17 mouse cellular contexts compared by ENCODE assay signal in genomic region chr2:26637316-26637932, GRCm38 (mm10). TPM values are rescaled to one million over a fixed set of nuclear protein-coding genes. Genes with fewer than 3 reads are reported as not detected.
A peak's percentile ranks its signal among the peaks of the same experiment; 100 is the strongest.
DNase-seq lines count a peak whose midpoint lies in the region; ATAC-seq and TF ChIP-seq lines count a peak whose summit lies in the region.
"Had no signal": no experiment of that assay in that cellular context is flagged by ENCODE, and none has a peak within 500 bp of the region (broad histone marks: within the 10 kb centered on the region; RNA-seq: fewer than 3 reads in every experiment).

No protein-coding gene starts in this region.

- TF ChIP-seq CTCF in liver, postnatal 0 days (IDR thresholded peaks at IDR 0.05; ENCODE audit: low read depth) = no peak

- H3K27ac ChIP-seq in heart, embryonic 12.5 days (ENCODE audit: poor library complexity, severe bottlenecking) = no peak overlapping the region
- H3K27ac ChIP-seq in midbrain, embryonic 13.5 days = peak overlapping the region; percentile 14; the same call in 1 of the 2 replicates
- H3K27ac ChIP-seq in midbrain, embryonic 11.5 days (ENCODE audit: low read depth, low read length) = no peak overlapping the region
- H3K27ac ChIP-seq in forebrain, embryonic 13.5 days = no peak overlapping the region
- no peak overlapping the region for H3K27ac ChIP-seq in liver, postnatal 0 days (ENCODE audit: low read depth)
- H3K27ac ChIP-seq: kidney, postnatal 0 days; macrophage; stomach, embryonic 15.5 days had no signal

- no peak overlapping the region for H3K4me3 ChIP-seq in heart, embryonic 12.5 days
- no peak overlapping the region; the same call in 1 of the 2 replicates for H3K4me3 ChIP-seq in midbrain, embryonic 13.5 days (replicated peaks)
- H3K4me3 ChIP-seq in midbrain, embryonic 11.5 days (ENCODE audit: low read depth, low read length) = no peak overlapping the region
- no peak overlapping the region for H3K4me3 ChIP-seq in forebrain, embryonic 13.5 days
- no peak overlapping the region for H3K4me3 ChIP-seq in liver, postnatal 0 days (ENCODE audit: low read depth, low read length)

- no peak for TF ChIP-seq EP300 in liver, postnatal 0 days (IDR thresholded peaks at IDR 0.05; ENCODE audit: low read depth)

- ATAC-seq in heart, embryonic 12.5 days (ENCODE audit: insufficient number of reproducible peaks, low FRiP score) = no peak
- ATAC-seq in midbrain, embryonic 13.5 days = no peak
- no peak for ATAC-seq in midbrain, embryonic 11.5 days (ENCODE audit: low FRiP score)
- ATAC-seq in forebrain, embryonic 13.5 days = no peak
- ATAC-seq in liver, postnatal 0 days = no peak

- peak overlapping the region; percentile 8; the same call in 1 of the 2 replicates for H3K9ac ChIP-seq in heart, embryonic 12.5 days
- peak overlapping the region; percentile 88; the same call in 1 of the 2 replicates for H3K9ac ChIP-seq in midbrain, embryonic 13.5 days (replicated peaks)
- H3K9ac ChIP-seq in midbrain, embryonic 11.5 days (ENCODE audit: low read length) = no peak overlapping the region
- peak overlapping the region; percentile 94; the same call in 1 of the 2 replicates for H3K9ac ChIP-seq in forebrain, embryonic 13.5 days
- H3K9ac ChIP-seq in liver, postnatal 0 days (replicated peaks) = 0 out of 2 replicates have a peak overlapping the region, but pooled peaks have one; percentile 3

- no peaks in the 10 kb centered on the region for H3K27me3 ChIP-seq in heart, embryonic 12.5 days (replicated peaks)
- H3K27me3 ChIP-seq in midbrain, embryonic 13.5 days = no peaks in the 10 kb centered on the region
- no peaks in the 10 kb centered on the region for H3K27me3 ChIP-seq in midbrain, embryonic 11.5 days (ENCODE audit: control insufficient read depth, insufficient read depth, low read length)
- no peaks in the 10 kb centered on the region for H3K27me3 ChIP-seq in forebrain, embryonic 13.5 days
- H3K27me3 ChIP-seq in liver, postnatal 0 days (ENCODE audit: insufficient read depth, low read length) = no peaks in the 10 kb centered on the region
- H3K27me3 ChIP-seq: stomach, embryonic 15.5 days had no signal

- intact Hi-C loops in heart, postnatal 14 days (cut with DNase I) = no loop called here

- no peaks in the 10 kb centered on the region for H3K9me3 ChIP-seq in heart, embryonic 12.5 days (replicated peaks)
- H3K9me3 ChIP-seq in midbrain, embryonic 13.5 days = no peaks in the 10 kb centered on the region
- no peaks in the 10 kb centered on the region for H3K9me3 ChIP-seq in midbrain, embryonic 11.5 days (ENCODE audit: control insufficient read depth, low read length)
- H3K9me3 ChIP-seq in forebrain, embryonic 13.5 days (replicated peaks) = no peaks in the 10 kb centered on the region
- no peaks in the 10 kb centered on the region for H3K9me3 ChIP-seq in liver, postnatal 0 days (ENCODE audit: low read length)
- H3K9me3 ChIP-seq: stomach, embryonic 15.5 days had no signal

- DNase-seq in heart, postnatal 14 days = no peak
- no peak for DNase-seq in midbrain, embryonic 11.5 days (ENCODE audit: low spot score, missing footprints)
- no peak for DNase-seq in liver, postnatal 0 days
- no peak for DNase-seq in spleen, postnatal 10 days (ENCODE audit: low spot score in 2 of 2)
- DNase-seq in left cerebral cortex, adult 8-10 months (ENCODE audit: low spot score in 2 of 2) = no peak
- DNase-seq: B cell, adult 2 months had no signal

- peaks cover 30% of the 10 kb centered on the region for H3K4me1 ChIP-seq in heart, embryonic 12.5 days (replicated peaks)
- H3K4me1 ChIP-seq in midbrain, embryonic 13.5 days (replicated peaks) = peaks cover 58% of the 10 kb centered on the region
- H3K4me1 ChIP-seq in midbrain, embryonic 11.5 days (ENCODE audit: control insufficient read depth, insufficient read depth, low read length) = peaks cover 16% of the 10 kb centered on the region
- peaks cover 26% of the 10 kb centered on the region for H3K4me1 ChIP-seq in forebrain, embryonic 13.5 days
- H3K4me1 ChIP-seq in liver, postnatal 0 days (ENCODE audit: insufficient read depth) = peaks cover 24% of the 10 kb centered on the region

- peak overlapping the region; percentile 77; the same call in 1 of the 2 replicates for H3K4me2 ChIP-seq in heart, embryonic 12.5 days
- peak overlapping the region; percentile 86 for H3K4me2 ChIP-seq in midbrain, embryonic 13.5 days (replicated peaks)
- no peak overlapping the region for H3K4me2 ChIP-seq in midbrain, embryonic 11.5 days
- peak overlapping the region; percentile 86; the same call in 1 of the 2 replicates for H3K4me2 ChIP-seq in forebrain, embryonic 13.5 days
- peak overlapping the region; percentile 79; the same call in 1 of the 2 replicates for H3K4me2 ChIP-seq in liver, postnatal 0 days (ENCODE audit: low read depth, low read length)

- 80% methylated on average over 4 of the region's 4 CpGs for WGBS in heart, embryonic 12.5 days
- WGBS in midbrain, embryonic 13.5 days = 84% methylated on average over 4 of the region's 4 CpGs
- WGBS in midbrain, embryonic 11.5 days = 85% methylated on average over 4 of the region's 4 CpGs
- 79% methylated on average over 4 of the region's 4 CpGs for WGBS in forebrain, embryonic 13.5 days
- WGBS in liver, postnatal 0 days (ENCODE audit: insufficient replicate concordance) = 70% methylated on average over 4 of the region's 4 CpGs

- peaks cover 46% of the 10 kb centered on the region for H3K36me3 ChIP-seq in heart, embryonic 12.5 days
- peaks cover 45% of the 10 kb centered on the region for H3K36me3 ChIP-seq in midbrain, embryonic 13.5 days
- peaks cover 27% of the 10 kb centered on the region for H3K36me3 ChIP-seq in midbrain, embryonic 11.5 days (ENCODE audit: control insufficient read depth, insufficient read depth, low read length)
- peaks cover 48% of the 10 kb centered on the region for H3K36me3 ChIP-seq in forebrain, embryonic 13.5 days (ENCODE audit: poor library complexity, severe bottlenecking)
- peaks cover 33% of the 10 kb centered on the region for H3K36me3 ChIP-seq in liver, postnatal 0 days (replicated peaks; ENCODE audit: insufficient read depth, low read length)

RNA-seq across cellular contexts. Expression of gene Fam69b, which starts 9.2 kb away (rescaled TPM):
- 16.4 and 17.3 TPM in 2 replicates for polyA plus RNA-seq in heart, embryonic 12.5 days (2016; fragmentation: Nextera tagmentation; extraction: Ambion mirVana)
- total RNA-seq in heart, postnatal 14 days (2021) = 10 to 100 TPM; 15.4 to 17.0 TPM
- 112 and 118 TPM in 2 replicates for polyA plus RNA-seq in midbrain, embryonic 13.5 days (2015; fragmentation: Nextera tagmentation; extraction: Ambion mirVana)
- 42.9 and 47.4 TPM in 2 replicates for polyA plus RNA-seq in midbrain, embryonic 11.5 days (2014; fragmentation: Nextera tagmentation; extraction: Ambion mirVana)
- polyA plus RNA-seq in forebrain, embryonic 13.5 days (2015; fragmentation: Nextera tagmentation; extraction: Ambion mirVana) = 81.9 and 89.4 TPM in 2 replicates
- 0.48 and 0.56 TPM in 2 replicates for polyA plus RNA-seq in liver, postnatal 0 days (2015; fragmentation: Nextera tagmentation; extraction: Ambion mirVana)
- total RNA-seq in left cerebral cortex, adult 8-10 months (2022) = 10 to 100 TPM; 69.1 to 74.8 (median 73.2) TPM
- polyA plus RNA-seq: macrophage had no signal

RNA-seq across cellular contexts. Expression of gene Agpat2, which starts 33.2 kb away (rescaled TPM):
- 18.4 and 23.2 TPM in 2 replicates for polyA plus RNA-seq in heart, embryonic 12.5 days (2016; fragmentation: Nextera tagmentation; extraction: Ambion mirVana)
- total RNA-seq in heart, postnatal 14 days (2021) = 10 to 100 TPM; 47.8 to 51.8 TPM
- polyA plus RNA-seq in midbrain, embryonic 13.5 days (2015; fragmentation: Nextera tagmentation; extraction: Ambion mirVana) = 4.0 and 5.3 TPM in 2 replicates
- polyA plus RNA-seq in midbrain, embryonic 11.5 days (2014; fragmentation: Nextera tagmentation; extraction: Ambion mirVana) = 8.2 TPM in 2 replicates
- 2.5 and 3.6 TPM in 2 replicates for polyA plus RNA-seq in forebrain, embryonic 13.5 days (2015; fragmentation: Nextera tagmentation; extraction: Ambion mirVana)
- 215 and 221 TPM in 2 replicates for polyA plus RNA-seq in liver, postnatal 0 days (2015; fragmentation: Nextera tagmentation; extraction: Ambion mirVana)
- total RNA-seq in left cerebral cortex, adult 8-10 months (2022) = 1 to 10 TPM; 1.5 to 3.9 (median 3.6) TPM

RNA-seq across cellular contexts. Expression of gene Lcn4, which starts 33.7 kb away (rescaled TPM):
- not detected in 2 replicates for polyA plus RNA-seq in heart, embryonic 12.5 days (2016; fragmentation: Nextera tagmentation; extraction: Ambion mirVana)
- total RNA-seq in heart, postnatal 14 days (2021) = not detected
- polyA plus RNA-seq in midbrain, embryonic 13.5 days (2015; fragmentation: Nextera tagmentation; extraction: Ambion mirVana) = not detected in 2 replicates
- polyA plus RNA-seq in midbrain, embryonic 11.5 days (2014; fragmentation: Nextera tagmentation; extraction: Ambion mirVana) = not detected in 2 replicates
- polyA plus RNA-seq in forebrain, embryonic 13.5 days (2015; fragmentation: Nextera tagmentation; extraction: Ambion mirVana) = not detected in 2 replicates
- polyA plus RNA-seq in liver, postnatal 0 days (2015; fragmentation: Nextera tagmentation; extraction: Ambion mirVana) = 0.14 TPM in 1 of 2 replicates, not detected in the other
- total RNA-seq in left cerebral cortex, adult 8-10 months (2022) = not detected
- total RNA-seq: common myeloid progenitor, adult 5-6 weeks had no signal
- polyA plus RNA-seq: brain, embryonic 14.5 days; heart, embryonic 16.5 days; kidney, postnatal 0 days; macrophage; neural tube, embryonic 11.5 days; stomach, embryonic 15.5 days; urinary bladder, adult 2 months had no signal

RNA-seq across cellular contexts. Expression of gene Gm20532, which starts 51.0 kb away (rescaled TPM):
- polyA plus RNA-seq in heart, embryonic 12.5 days (2016; fragmentation: Nextera tagmentation; extraction: Ambion mirVana) = 0.28 TPM in 1 of 2 replicates, not detected in the other
- total RNA-seq in heart, postnatal 14 days (2021) = not detected
- polyA plus RNA-seq in midbrain, embryonic 13.5 days (2015; fragmentation: Nextera tagmentation; extraction: Ambion mirVana) = not detected in 2 replicates
- polyA plus RNA-seq in midbrain, embryonic 11.5 days (2014; fragmentation: Nextera tagmentation; extraction: Ambion mirVana) = not detected in 2 replicates
- polyA plus RNA-seq in forebrain, embryonic 13.5 days (2015; fragmentation: Nextera tagmentation; extraction: Ambion mirVana) = not detected in 2 replicates
- not detected in 2 replicates for polyA plus RNA-seq in liver, postnatal 0 days (2015; fragmentation: Nextera tagmentation; extraction: Ambion mirVana)
- not detected for total RNA-seq in left cerebral cortex, adult 8-10 months (2022)
- total RNA-seq: common myeloid progenitor, adult 5-6 weeks had no signal
- polyA plus RNA-seq: brain, embryonic 14.5 days; heart, embryonic 16.5 days; kidney, postnatal 0 days; neural tube, embryonic 11.5 days; stomach, embryonic 15.5 days; urinary bladder, adult 2 months had no signal

RNA-seq across cellular contexts. Expression of gene Egfl7, which starts 57.6 kb away (rescaled TPM):
- polyA plus RNA-seq in heart, embryonic 12.5 days (2016; fragmentation: Nextera tagmentation; extraction: Ambion mirVana) = 139 and 146 TPM in 2 replicates
- total RNA-seq in heart, postnatal 14 days (2021) = 100 to 1,000 TPM; 224 to 237 TPM
- polyA plus RNA-seq in midbrain, embryonic 13.5 days (2015; fragmentation: Nextera tagmentation; extraction: Ambion mirVana) = 44.9 and 55.9 TPM in 2 replicates
- 52.6 and 58.3 TPM in 2 replicates for polyA plus RNA-seq in midbrain, embryonic 11.5 days (2014; fragmentation: Nextera tagmentation; extraction: Ambion mirVana)
- polyA plus RNA-seq in forebrain, embryonic 13.5 days (2015; fragmentation: Nextera tagmentation; extraction: Ambion mirVana) = 50.2 and 55.8 TPM in 2 replicates
- 49.6 and 53.0 TPM in 2 replicates for polyA plus RNA-seq in liver, postnatal 0 days (2015; fragmentation: Nextera tagmentation; extraction: Ambion mirVana)
- 10 to 100 TPM; 63.8 to 88.2 (median 66.2) TPM for total RNA-seq in left cerebral cortex, adult 8-10 months (2022)

Comparison
In these comparisons a context has a peak if more than half of its experiments do, and no peak if none do; other contexts are left out.
1. RNA of gene Fam69b, which starts 9.2 kb away (polyA plus RNA-seq): 112 to 118 TPM in midbrain, embryonic 13.5 days, 81.9 to 89.4 TPM in forebrain, embryonic 13.5 days, 42.9 to 47.4 TPM in midbrain, embryonic 11.5 days and 16.4 to 17.3 TPM in heart, embryonic 12.5 days; 0.48 to 0.56 TPM in liver, postnatal 0 days; every median in the first group is over 10 times any median in the second.